Mouse (Mus musculus) lung, postnatal 36 days (tissue): ENCODE measurements around the gene Stard9.
"Not testable (repeated sequence)": the region's sequence is repeated elsewhere in the genome, so short reads cannot be mapped to it uniquely, and the experiment has no call there.

Source experiments
- DNase-seq: peaks from one replicate; pipeline ENCODE4 v3.0.0; 2022; ENCODE audit warnings: mixed read lengths

Stard9 gene

GRCm38 (mm10) chr2:120655905-120656304, 27.0 kb downstream of the Stard9 start:
- DNase-seq: no peak

- DNase-seq: no peak
These were observed 27.8 kb downstream of the Stard9 start for GRCm38 (mm10) chr2:120656711-120657110.

GRCm38 (mm10) chr2:120658486-120658885, 29.6 kb downstream of the Stard9 start:
- DNase-seq: no peak

GRCm38 (mm10) chr2:120659318-120659717, 30.4 kb downstream of the Stard9 start:
- DNase-seq: no peak

GRCm38 (mm10) chr2:120660486-120661078, 31.7 kb downstream of the Stard9 start:
- peak; percentile 62 for DNase-seq

- DNase-seq: no peak
These were observed 33.8 kb downstream of the Stard9 start for GRCm38 (mm10) chr2:120662766-120663165.

GRCm38 (mm10) chr2:120663491-120664154, 34.7 kb downstream of the Stard9 start:
- DNase-seq: peak; percentile 31

DNA sequence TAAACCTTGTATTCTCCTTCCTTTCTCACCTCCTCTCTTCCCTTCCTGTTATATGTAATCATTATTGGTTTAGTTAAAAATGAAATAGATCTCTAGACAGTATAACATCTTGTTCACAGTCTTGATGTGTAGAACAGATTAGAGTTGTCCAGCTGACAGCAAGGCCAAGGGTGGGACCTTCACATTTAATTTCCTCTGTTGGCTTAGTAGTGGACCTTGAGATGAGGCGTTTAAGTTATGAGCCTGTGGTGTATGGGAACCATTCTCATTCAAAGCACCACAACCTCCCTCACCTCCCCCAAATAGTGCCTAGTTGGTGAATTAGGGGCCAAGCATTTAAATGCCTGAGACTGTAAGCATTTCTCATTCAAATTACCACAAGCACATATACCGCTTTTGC, 38.5 kb downstream of the Stard9 start:
- no peak for DNase-seq

- peak; percentile 46 for DNase-seq
These were observed 41.3 kb downstream of the Stard9 start for GRCm38 (mm10) chr2:120670253-120670652.

- not testable (repeated sequence) for DNase-seq
These were observed 52.2 kb downstream of the Stard9 start for GRCm38 (mm10) chr2:120681151-120681550.

GRCm38 (mm10) chr2:120697767-120698166, 68.8 kb downstream of the Stard9 start:
- DNase-seq: no peak

- DNase-seq: no peak
These were observed 71.5 kb downstream of the Stard9 start for GRCm38 (mm10) chr2:120700379-120700885.

- no peak for DNase-seq
These were observed 73.8 kb downstream of the Stard9 start for GRCm38 (mm10) chr2:120702675-120703074.

DNA sequence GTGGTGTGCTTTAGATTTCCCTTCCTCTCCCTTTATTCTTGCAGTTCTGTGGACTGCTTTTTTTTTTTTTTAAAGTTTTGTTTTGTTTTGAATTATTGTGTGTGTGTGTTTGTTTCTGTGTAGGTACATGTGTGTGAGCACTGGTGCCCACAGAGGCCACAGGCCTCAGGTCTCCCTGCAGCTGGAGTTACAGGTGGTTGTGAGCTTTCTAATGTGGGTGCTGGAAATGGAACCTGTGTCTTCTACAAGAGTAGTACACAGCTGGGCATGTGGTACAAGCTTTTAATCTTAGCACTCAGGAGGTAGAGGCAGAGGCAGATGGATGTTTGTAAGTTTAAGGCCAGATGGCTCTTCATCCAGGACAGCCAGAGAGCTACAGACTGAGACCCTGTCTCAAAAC, 78.1 kb downstream of the Stard9 start:
- DNase-seq: no peak

GRCm38 (mm10) chr2:120710154-120710553, 81.2 kb downstream of the Stard9 start:
- no peak for DNase-seq

- DNase-seq: no peak
These were observed 82.0 kb downstream of the Stard9 start for GRCm38 (mm10) chr2:120710948-120711347.

DNA sequence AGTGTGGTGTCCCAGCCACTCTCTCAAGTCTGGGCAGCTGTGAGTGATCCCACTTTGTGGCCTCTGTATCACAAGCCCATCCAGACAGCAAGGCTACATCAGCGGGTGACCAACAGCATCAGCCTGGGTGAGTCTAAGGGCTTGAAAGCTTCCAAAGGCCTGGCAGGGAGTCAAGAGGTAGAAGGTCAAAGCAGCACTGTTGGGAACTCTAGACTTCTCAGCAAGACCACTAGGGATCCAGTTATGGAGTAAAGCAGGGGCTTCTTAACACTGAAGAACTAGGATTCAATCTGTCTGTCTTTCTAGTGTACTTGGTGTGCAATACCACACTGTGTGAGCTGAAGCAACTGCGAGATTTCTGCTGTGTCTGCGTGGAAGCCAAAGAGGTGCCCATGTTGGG, 84.5 kb downstream of the Stard9 start:
- no peak for DNase-seq

- DNase-seq: no peak
These were observed 89.6 kb downstream of the Stard9 start for GRCm38 (mm10) chr2:120718496-120718895.

DNA sequence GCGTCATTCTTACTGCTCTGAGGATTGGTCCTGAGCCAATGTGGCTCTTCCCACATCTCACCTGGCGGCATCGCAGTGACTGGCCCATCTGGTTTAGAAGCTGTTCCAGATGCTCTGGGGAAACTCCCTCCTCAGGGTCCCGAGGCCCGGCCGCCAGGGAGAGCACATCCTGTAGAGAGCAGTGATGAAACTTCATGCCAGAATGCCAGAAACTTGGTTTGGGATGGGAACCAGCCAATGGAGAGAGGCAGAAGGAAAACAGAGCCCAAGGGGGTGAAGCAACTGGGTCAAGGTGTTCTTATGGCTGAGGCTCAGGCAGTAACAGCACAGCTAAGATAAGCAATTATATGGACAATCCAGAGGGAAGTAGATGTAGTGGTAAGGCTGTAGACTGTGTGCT, 91.9 kb downstream of the Stard9 start:
- no peak for DNase-seq

DNA sequence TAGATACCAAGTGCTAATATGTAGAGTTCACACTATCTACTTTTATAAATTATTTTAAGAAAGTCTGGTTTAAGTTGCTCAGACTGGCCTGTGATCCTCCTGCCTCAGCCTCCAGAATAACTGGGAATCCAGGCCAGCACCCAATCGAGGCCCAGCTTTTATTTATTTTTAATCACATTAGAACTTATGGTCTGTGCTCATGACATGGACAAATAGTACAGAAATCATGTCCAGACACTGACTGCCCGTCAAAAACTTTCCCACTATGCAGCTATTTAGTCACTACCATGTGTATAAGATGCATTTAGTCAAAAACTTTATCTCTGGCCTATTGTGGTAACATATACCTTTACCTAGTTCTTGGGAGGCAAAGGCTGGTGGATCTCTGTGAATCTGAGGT, 93.0 kb downstream of the Stard9 start:
- no peak for DNase-seq

GRCm38 (mm10) chr2:120722491-120722890, 93.6 kb downstream of the Stard9 start:
- no peak for DNase-seq

GRCm38 (mm10) chr2:120723621-120724020, 94.7 kb downstream of the Stard9 start:
- no peak for DNase-seq

DNA sequence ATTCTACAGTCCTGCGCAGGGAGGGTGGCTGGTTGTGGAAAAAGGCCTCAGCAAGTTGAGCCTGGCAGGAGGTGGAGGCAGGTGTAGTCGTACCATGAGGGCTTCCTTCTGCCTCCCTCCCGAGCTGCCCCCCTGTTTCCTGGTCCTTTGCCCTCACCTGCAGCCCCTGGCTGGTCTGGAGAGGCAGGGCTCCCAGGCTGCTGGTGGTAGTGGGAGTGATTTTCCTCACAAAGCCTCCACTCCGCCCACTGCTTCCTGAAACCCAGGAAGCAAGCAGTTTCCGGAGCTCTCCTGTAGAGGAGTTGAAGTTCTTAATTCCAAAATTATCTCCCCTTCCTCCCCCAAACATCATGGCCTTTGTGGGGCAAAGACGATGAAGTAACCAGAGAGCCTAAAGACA, 95.3 kb downstream of the Stard9 start:
- DNase-seq: no peak

GRCm38 (mm10) chr2:120729775-120730585, 101.1 kb downstream of the Stard9 start:
- no peak for DNase-seq
